Mouse (Mus musculus) heart, adult 2 months (tissue): ENCODE data around the gene 1810010H24Rik. TPM values are rescaled to one million over a fixed set of nuclear protein-coding genes. Genes with fewer than 3 reads are reported as not detected.
A peak's percentile ranks its signal among the peaks of the same experiment; 100 is the strongest.
"Not testable (repeated sequence)": the region's sequence is repeated elsewhere in the genome, so short reads cannot be mapped to it uniquely, and the experiment has no call there.

Experiments
- DNase-seq, 2 experiments: peaks; one replicate each; pipeline ENCODE4 v3.0.0; 2021
- H3K27ac ChIP-seq: fragments of 200-600 bp; 2 replicates; pipeline ENCODE4 v1.8.1; 2022
- H3K27me3 ChIP-seq: fragments of 200-500 bp; 2 replicates; pipeline ENCODE4 v1.6.1; 2012; ENCODE audit warnings: mild to moderate bottlenecking, low read length, inconsistent platforms, mixed read lengths; ENCODE audit not compliant: control insufficient read depth, insufficient read depth
- H3K36me3 ChIP-seq: fragments of 200-500 bp; 2 replicates; pipeline ENCODE4 v1.6.1; 2012; ENCODE audit warnings: low read length, inconsistent platforms; ENCODE audit not compliant: control insufficient read depth, insufficient read depth
- H3K4me1 ChIP-seq: fragments of 200-500 bp; 2 replicates; pipeline ENCODE4 v1.6.1; 2011; ENCODE audit warnings: low read length; ENCODE audit not compliant: control insufficient read depth, insufficient read depth
- H3K4me3 ChIP-seq: fragments of 200-600 bp; 2 replicates; pipeline ENCODE4 v1.8.1; 2022
- H3K79me2 ChIP-seq: fragments of 200-500 bp; replicated peaks from 2 replicates; pipeline ENCODE4 v1.6.1; 2012; ENCODE audit warnings: mild to moderate bottlenecking, inconsistent platforms, low read length, moderate library complexity, mixed read lengths; ENCODE audit not compliant: control insufficient read depth, insufficient read depth
- H3K9ac ChIP-seq: fragments of 200-500 bp; 2 replicates; pipeline ENCODE4 v1.6.1; 2012; ENCODE audit warnings: low read depth, mild to moderate bottlenecking, control low read depth, inconsistent platforms, low read length, mixed read lengths
- CTCF ChIP-seq: fragments of 200-600 bp; IDR thresholded peaks from 2 replicates; pipeline ENCODE4 v1.8.1; 2022; ENCODE audit warnings: antibody characterized with exemption, mild to moderate bottlenecking, moderate library complexity
- EP300 ChIP-seq: fragments of 200-500 bp; IDR thresholded peaks from 2 replicates; pipeline ENCODE4 v1.6.1; 2011; ENCODE audit warnings: low read depth, low read length, control low read depth; ENCODE audit not compliant: insufficient read depth
- POLR2A ChIP-seq: fragments of 200-500 bp; IDR thresholded peaks from 2 replicates; pipeline ENCODE4 v1.6.1; 2011; ENCODE audit warnings: mild to moderate bottlenecking, low read depth, low read length, control low read depth; ENCODE audit not compliant: insufficient read depth
- WGBS: fragments of 180-500 bp; shearing (Covaris S2); methylation state at CpG from one replicate; pipeline ENCODE4 v1.1.7; 2018; 5-methylcytosine and 5-hydroxymethylcytosine counted together
- intact Hi-C: fragments of 180-260 bp; cut with DNase I; formaldehyde crosslinking; loops from one replicate; pipeline ENCODE4 v1.15.1; 2025
- long read RNA-seq: library from polyadenylated mRNA; stranded (forward); transcript quantifications from one replicate; pipeline ENCODE4 v2.0.0, GENCODE M21; 2021
- polyA plus RNA-seq: library from polyadenylated mRNA; depleted of rRNA; stranded (reverse); fragments of >200 nt; gene quantifications from 2 replicates; pipeline ENCODE4 v1.2.3, GENCODE M21; 2012; rRNA removed
- total RNA-seq, 2 experiments: library from RNA; stranded (reverse); gene quantifications; 2 replicates each; pipeline ENCODE4 v1.2.3; 2021

The 1810010H24Rik gene
- total RNA-seq = 1 to 10 TPM; 1.9 to 3.0 TPM
- 1.9 and 2.7 TPM in 2 replicates for polyA plus RNA-seq
- long read RNA-seq, partial matches to known transcripts = 2 of 2 reads
- long read RNA-seq, other reads (novel, unspliced or antisense) = 0 of 2 reads

DNA sequence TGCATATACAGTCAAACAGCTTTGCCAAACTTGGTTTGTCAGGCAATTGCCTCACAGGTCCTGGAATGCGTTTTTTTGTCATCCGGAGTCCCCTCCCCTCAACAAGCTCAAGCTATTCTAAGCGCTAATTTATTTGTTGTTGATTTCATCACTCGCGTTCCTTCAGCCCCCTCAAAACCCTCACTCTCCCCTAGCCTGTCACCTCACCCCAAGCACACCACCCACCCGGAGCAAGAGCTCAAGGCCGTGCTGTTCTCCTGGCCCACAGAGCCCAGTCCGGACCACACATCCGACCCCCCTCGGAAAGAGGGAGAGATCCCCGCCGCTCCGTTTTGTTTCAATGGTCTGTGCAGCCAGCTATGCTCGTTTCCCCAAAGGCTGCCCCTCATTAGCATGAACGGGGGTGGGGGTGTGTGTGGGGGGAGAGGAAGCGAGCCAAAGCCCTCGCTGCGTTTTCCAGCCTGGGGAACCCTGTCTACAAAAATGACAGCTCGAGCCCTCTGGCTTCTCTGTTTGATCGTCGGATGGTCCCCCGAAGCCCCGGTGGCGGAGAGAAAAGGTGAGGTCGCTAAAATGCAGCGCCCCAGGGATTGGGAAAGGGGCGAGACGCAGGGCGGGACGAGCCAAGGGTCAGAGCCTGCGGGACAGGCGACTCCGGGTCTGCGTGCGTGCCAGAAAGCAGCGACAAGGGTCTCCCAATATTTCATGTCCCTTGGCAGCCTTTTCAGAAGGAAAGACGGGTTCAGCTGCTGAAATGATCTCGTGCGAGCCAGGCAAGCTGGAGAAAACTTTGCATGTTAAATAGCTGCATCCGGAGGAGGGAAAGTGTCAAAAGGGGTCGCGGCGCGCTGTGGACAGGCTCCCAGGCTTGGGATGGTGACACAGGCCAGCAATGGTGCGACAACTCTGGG, at the start of gene 1810010H24Rik:
1810010H24Rik (plus strand) TSS at position 271 of the 911 bp plus-strand sequence.
- TF ChIP-seq EP300 (no peak), POLR2A (no peak), CTCF (no peak)
- DNase-seq = peak; percentile 48 to 68
- peak within 1 kb of the TSS; percentile 56; the same call in 1 of the 2 replicates for H3K27ac ChIP-seq
- peak within 1 kb of the TSS; percentile 54 for H3K9ac ChIP-seq
- H3K4me1 ChIP-seq = peaks cover 2% of the 10 kb centered on the region
- H3K36me3 ChIP-seq = no peaks in the 10 kb centered on the region
- intact Hi-C loops = no loop called here
- no peaks in the 10 kb centered on the region for H3K79me2 ChIP-seq
- WGBS = 2% methylated on average over 45 of the region's 45 CpGs
- no peaks in the 10 kb centered on the region for H3K27me3 ChIP-seq
- H3K4me3 ChIP-seq = peak within 1 kb of the TSS; percentile 72

GRCm38 (mm10) chr11:106976194-106976593, 49.3 kb upstream of the 1810010H24Rik start:
- intact Hi-C loops = no loop called here
- peak; percentile 81 to 86 for DNase-seq
- H3K36me3 ChIP-seq = no peaks in the 10 kb centered on the region
- H3K4me1 ChIP-seq = peaks cover 16% of the 10 kb centered on the region
- WGBS = 26% methylated on average over 8 of the region's 8 CpGs
- no peak for TF ChIP-seq POLR2A
- 0 out of 2 replicates have a peak, but pooled peaks have one; percentile 1 for TF ChIP-seq CTCF
- peak; percentile 67 for TF ChIP-seq EP300
- H3K9ac ChIP-seq = no peak overlapping the region
- H3K27ac ChIP-seq = peak overlapping the region; percentile 76
- no peak overlapping the region for H3K4me3 ChIP-seq
- H3K79me2 ChIP-seq = no peaks in the 10 kb centered on the region
- no peaks in the 10 kb centered on the region for H3K27me3 ChIP-seq

GRCm38 (mm10) chr11:106980455-106980854, 45.0 kb upstream of the 1810010H24Rik start:
- Histone ChIP-seq H3K27me3 (no peaks in the 10 kb centered on the region), H3K4me3 (no peak overlapping the region), H3K4me1 (peaks cover 14% of the 10 kb centered on the region), H3K27ac (no peak overlapping the region), H3K36me3 (no peaks in the 10 kb centered on the region), H3K79me2 (no peaks in the 10 kb centered on the region), H3K9ac (no peak overlapping the region)
- no peak for TF ChIP-seq POLR2A
- TF ChIP-seq CTCF = peak; percentile 92
- peak; percentile 83; the same call in 1 of the 2 replicates for TF ChIP-seq EP300
- intact Hi-C loops = loop anchor here (2.0 to 5.0 kb wide), 2 partner anchors 60 to 193 kb away; partner anchors contain the start of genes Cep95, Ddx5 and Smurf2
- peak; percentile 53 to 59 for DNase-seq
- WGBS = 15% methylated on average over 7 of the region's 7 CpGs

DNA sequence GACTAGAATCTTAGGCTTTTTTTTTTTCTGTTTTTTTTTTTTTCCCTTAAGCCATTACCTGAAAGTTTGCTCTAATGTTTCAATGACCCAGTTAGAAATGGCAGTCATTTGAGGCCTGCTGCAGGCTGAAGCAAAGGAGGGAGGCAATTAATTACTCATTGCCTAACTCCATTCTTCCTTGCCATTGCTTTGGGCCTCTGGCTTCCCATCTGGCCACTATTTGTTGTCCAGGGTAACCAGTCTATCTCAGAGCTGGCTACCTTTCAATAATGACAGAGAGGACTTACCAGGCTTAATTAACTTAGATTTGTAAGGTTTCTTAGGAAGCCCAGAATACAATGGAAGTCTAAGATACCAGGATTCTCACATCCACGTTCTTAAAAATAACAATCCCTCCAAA, 43.7 kb upstream of the 1810010H24Rik start:
- intact Hi-C loops = loop anchor here (2.0 to 5.0 kb wide), 2 partner anchors 61 to 194 kb away; partner anchors contain the start of genes Cep95, Ddx5 and Smurf2
- no peaks in the 10 kb centered on the region for H3K79me2 ChIP-seq
- H3K27ac ChIP-seq = peak overlapping the region; percentile 32
- peaks cover 3% of the 10 kb centered on the region for H3K4me1 ChIP-seq
- H3K27me3 ChIP-seq = no peaks in the 10 kb centered on the region
- H3K9ac ChIP-seq = no peak overlapping the region
- no peaks in the 10 kb centered on the region for H3K36me3 ChIP-seq
- DNase-seq = no peak
- TF ChIP-seq POLR2A = no peak
- no peak for TF ChIP-seq CTCF
- TF ChIP-seq EP300 = no peak
- 38% methylated on average over 1 of the region's 1 CpGs for WGBS
- no peak overlapping the region for H3K4me3 ChIP-seq

- Histone ChIP-seq H3K27me3 (no peaks in the 10 kb centered on the region), H3K4me3 (no peak overlapping the region), H3K27ac (peak overlapping the region; percentile 32), H3K4me1 (peaks cover 3% of the 10 kb centered on the region), H3K36me3 (no peaks in the 10 kb centered on the region), H3K9ac (no peak overlapping the region), H3K79me2 (no peaks in the 10 kb centered on the region)
- WGBS = 23% methylated on average over 5 of the region's 5 CpGs
- DNase-seq = no peak
- TF ChIP-seq POLR2A = no peak
- no peak for TF ChIP-seq CTCF
- no peak for TF ChIP-seq EP300
- intact Hi-C loops = loop anchor here (5.0 kb wide), 1 partner anchor 195 kb away; the partner anchor contains the start of genes Cep95 and Ddx5
These were observed 43.1 kb upstream of the 1810010H24Rik start for GRCm38 (mm10) chr11:106982351-106982750.

DNA sequence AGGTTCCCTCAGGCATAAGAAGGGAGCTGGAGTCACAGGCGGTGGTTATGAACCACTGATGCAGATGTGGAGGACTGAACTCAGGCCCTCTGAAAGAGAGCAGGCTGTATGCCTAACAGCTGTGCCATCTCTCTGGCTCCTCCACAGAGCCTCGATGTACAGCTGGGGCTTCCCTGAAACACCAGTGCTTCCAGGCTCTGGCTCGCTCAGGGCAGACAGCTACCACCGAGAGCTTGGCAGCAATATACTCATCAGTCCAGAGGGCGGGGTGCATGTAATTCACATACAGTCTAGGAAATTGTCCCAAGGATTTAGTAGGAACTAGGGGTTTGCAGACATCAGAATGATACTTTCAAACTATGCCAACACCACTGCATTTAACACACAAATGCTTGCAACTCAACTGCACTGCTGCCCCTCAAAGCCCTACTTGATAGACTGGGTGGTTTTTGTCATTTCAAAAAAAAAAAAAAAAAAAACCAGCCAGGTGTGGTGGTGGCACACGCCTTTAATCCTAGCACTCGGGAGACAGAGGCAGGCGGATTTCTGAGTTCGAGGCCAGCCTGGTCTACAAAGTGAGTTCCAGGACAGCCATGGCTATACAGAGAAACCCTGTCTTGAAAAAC, 39.4 kb upstream of the 1810010H24Rik start:
- intact Hi-C loops, H3K9ac ChIP-seq, H3K4me1 ChIP-seq, H3K4me3 ChIP-seq, DNase-seq, H3K27me3 ChIP-seq, H3K36me3 ChIP-seq, H3K79me2 ChIP-seq, H3K27ac ChIP-seq: not testable (repeated sequence)
- WGBS = 87% methylated on average over 9 of the region's 9 CpGs
